Mouse (Mus musculus) embryo, embryonic 10 days (tissue): ENCODE results near the gene Mdh1.

Experiments used
- DNase-seq: peaks from one replicate; pipeline ENCODE4 v3.0.0-alpha.2; 2015; ENCODE audit warnings: low spot score

Mdh1 gene

GRCm38 (mm10) chr11:21571700-21572381, at the start of gene Mdh1, which contains the start of gene Wdpcp:
Gene Mdh1 (minus strand): TSS chr11:21572367.
Gene Wdpcp (plus strand): TSS chr11:21572235.
- DNase-seq, result peak; percentile 97

GRCm38 (mm10) chr11:21615915-21616314, 43.7 kb upstream of the Mdh1 start:
- no peak for DNase-seq

GRCm38 (mm10) chr11:21602497-21602896, 30.3 kb upstream of the Mdh1 start:
- no peak for DNase-seq

- no peak for DNase-seq
Measured at GRCm38 (mm10) chr11:21583286-21583685, 11.1 kb upstream of the Mdh1 start.

GRCm38 (mm10) chr11:21581472-21581871, 9.3 kb upstream of the Mdh1 start:
- DNase-seq, result no peak

- DNase-seq, result peak; percentile 21
Measured at GRCm38 (mm10) chr11:21570973-21571372, 1.2 kb downstream of the Mdh1 start.

GRCm38 (mm10) chr11:21570109-21570474, 2.1 kb downstream of the Mdh1 start:
- DNase-seq, result no peak

GRCm38 (mm10) chr11:21569456-21570108, 2.6 kb downstream of the Mdh1 start:
- DNase-seq, result no peak

GRCm38 (mm10) chr11:21569002-21569401, 3.2 kb downstream of the Mdh1 start:
- no peak for DNase-seq

- DNase-seq, result no peak
Measured at GRCm38 (mm10) chr11:21567733-21568132, 4.4 kb downstream of the Mdh1 start.

GRCm38 (mm10) chr11:21566934-21567333, 5.2 kb downstream of the Mdh1 start:
- DNase-seq, result no peak

GRCm38 (mm10) chr11:21564681-21565405, 7.3 kb downstream of the Mdh1 start:
- DNase-seq, result no peak

- DNase-seq, result no peak
Measured at GRCm38 (mm10) chr11:21563617-21564325, 8.4 kb downstream of the Mdh1 start.

- no peak for DNase-seq
Measured at GRCm38 (mm10) chr11:21561347-21561746, 10.8 kb downstream of the Mdh1 start.

- no peak for DNase-seq
Measured at GRCm38 (mm10) chr11:21559727-21560126, 12.4 kb downstream of the Mdh1 start.

GRCm38 (mm10) chr11:21552049-21552448, 20.1 kb downstream of the Mdh1 start:
- DNase-seq, result no peak

GRCm38 (mm10) chr11:21550222-21551173, 21.7 kb downstream of the Mdh1 start:
- no peak for DNase-seq

GRCm38 (mm10) chr11:21549754-21550153, 22.4 kb downstream of the Mdh1 start:
- DNase-seq, result no peak

GRCm38 (mm10) chr11:21549052-21549451, 23.1 kb downstream of the Mdh1 start:
- DNase-seq, result no peak

GRCm38 (mm10) chr11:21547518-21547917, 24.6 kb downstream of the Mdh1 start:
- no peak for DNase-seq

GRCm38 (mm10) chr11:21546671-21547070, 25.5 kb downstream of the Mdh1 start:
- DNase-seq, result no peak
